Mouse (Mus musculus): ENCODE data around the gene Ankrd33b.

Gene Ankrd33b

DNA sequence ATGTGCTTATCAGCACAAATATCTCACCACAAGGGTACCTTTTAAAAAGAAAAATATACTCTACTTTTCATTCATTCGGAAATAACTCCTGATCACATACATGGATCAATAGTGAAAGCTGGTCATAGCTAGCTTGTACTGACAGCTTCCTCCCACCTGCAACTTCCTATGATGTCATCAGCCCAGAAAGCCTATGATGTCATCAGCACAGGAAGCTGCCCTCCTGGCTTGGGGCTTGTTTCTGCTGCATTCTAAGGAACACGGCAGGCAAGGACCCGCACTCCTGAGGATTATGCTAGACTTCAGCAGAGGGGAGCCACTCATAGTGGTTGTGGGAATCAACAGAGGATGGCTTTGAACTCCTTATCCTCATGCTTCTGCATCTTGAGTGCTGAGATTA lies 63.2 kb downstream of the Ankrd33b start:
- ATAC-seq (ENCODE audit: low TSS enrichment) = no peak

DNA sequence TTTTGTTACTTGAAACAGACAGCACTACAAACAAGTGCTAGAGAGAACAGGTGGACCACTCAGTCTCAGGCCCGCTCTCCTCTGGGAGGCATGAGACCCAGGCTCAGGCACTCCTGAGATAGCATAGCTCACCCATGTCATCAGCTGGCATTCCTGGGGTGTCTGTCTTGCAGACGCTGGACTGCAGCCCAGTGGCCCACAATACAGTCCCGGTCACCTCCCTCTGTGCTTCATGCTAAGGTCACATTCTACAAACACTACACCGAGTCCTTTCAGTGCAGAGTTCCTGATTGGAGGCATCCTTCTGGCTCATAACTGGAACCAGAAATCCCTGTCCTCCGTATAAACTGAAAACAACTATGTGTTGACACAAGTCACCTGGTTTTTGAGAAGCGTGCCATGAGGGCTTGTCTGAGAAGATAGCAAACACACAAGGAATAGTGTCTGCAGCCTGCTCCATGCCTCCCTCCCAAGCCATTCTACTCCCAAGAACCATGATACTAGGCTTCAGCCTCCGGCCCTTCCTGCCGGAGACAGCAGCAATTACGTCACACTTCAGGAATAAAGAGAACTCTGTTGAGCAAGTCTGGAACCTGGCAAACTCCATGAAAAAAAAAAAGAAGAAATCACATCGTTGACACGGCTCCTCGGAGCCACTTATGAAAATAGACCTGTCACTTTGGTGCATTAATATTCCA lies 65.1 kb downstream of the Ankrd33b start:
- no peak for ATAC-seq (ENCODE audit: low TSS enrichment)

DNA sequence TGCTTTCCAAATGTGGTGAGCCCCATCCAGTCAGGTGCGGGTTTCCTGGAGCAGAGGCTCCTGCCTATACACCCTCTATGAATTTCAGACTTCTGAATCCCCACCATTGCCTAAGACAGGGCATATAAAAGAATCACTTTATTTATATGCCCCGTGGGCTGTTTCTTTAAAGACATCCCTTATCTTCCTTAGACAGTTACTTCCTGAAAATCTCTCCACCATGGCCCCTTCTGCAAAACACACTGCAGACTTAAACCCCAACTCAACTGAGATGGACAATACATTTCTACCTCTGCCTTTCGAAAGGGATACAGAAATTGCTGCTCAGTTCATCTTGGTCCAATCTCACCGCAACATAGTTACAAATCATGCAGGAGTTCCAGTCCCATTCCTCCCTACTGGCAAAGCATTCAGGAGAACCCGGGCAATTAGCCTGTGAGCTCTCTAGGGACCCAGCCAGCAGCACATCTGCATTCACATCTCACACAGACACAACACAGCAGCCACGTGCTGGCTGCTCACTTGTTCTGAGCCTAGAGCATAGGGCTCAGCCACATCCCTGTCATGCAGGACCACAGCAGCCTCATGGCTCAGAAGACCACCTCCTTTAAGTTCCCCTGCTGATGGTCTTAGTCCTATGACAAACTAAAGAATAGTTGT lies 68.1 kb downstream of the Ankrd33b start:
- ATAC-seq (ENCODE audit: low TSS enrichment) = no peak

DNA sequence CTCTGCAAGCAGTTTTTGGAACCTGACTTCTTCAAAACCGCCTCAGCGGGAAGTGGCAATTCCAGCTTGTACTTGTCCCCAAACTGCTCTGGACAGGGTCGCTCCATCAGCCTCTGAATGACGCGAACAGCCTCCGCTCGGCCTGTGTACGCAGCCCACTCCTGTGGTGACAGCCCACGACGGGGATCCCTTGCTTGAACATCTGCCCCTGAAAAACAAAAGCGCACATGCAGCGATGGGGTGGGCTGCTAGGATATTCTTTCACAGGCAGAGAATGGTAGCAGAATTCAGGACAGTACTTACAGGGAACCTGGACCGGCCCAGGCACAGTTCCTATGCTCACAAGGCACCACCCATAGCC lies 69.8 kb downstream of the Ankrd33b start:
- ATAC-seq (ENCODE audit: low TSS enrichment) = peak; percentile 15; the same call in 1 of the 2 replicates

DNA sequence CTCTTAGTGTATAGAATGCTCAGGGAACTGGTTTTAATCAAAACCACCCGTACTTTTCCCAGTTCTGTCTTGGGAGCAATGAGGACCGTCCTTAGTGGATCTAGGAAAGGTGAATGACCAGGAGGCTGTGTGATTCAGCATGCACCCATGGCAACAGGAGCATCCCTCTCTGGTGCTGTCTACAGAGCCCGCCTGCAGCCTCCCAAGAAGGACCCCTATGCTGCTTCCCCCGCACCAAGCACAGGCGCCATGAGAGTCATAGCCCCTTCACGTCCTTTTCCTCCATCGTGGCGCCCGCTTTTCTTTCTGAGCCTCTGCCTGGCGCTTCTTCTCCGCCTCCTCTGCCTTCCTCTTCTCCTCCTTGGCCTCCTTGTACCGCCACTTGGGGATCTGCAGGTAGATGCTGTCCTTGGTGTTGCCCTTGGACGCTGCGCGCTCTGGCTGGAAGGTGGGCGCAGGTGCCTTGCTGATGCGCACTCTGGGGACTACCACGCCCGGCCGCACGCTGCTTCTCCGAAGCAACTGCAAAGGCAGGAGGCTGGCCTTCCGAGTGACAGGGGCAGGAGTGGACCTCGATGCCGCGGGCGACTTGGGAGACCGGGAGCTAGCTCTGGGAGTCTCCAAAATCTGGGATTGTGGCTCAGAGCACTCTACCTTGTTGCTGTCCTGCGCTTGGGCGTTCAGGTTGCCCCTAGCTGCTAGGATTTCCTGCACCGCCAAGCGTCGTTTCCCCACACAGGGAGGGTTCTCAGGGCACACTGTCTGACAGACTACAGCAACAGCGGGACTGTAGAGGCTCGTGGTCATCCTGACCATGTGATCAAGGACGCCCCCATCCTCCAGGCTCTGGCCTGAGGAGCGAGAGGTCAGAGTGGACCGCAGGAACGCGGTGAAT lies 70.4 kb downstream of the Ankrd33b start:
- no peak for ATAC-seq (ENCODE audit: low TSS enrichment)

DNA sequence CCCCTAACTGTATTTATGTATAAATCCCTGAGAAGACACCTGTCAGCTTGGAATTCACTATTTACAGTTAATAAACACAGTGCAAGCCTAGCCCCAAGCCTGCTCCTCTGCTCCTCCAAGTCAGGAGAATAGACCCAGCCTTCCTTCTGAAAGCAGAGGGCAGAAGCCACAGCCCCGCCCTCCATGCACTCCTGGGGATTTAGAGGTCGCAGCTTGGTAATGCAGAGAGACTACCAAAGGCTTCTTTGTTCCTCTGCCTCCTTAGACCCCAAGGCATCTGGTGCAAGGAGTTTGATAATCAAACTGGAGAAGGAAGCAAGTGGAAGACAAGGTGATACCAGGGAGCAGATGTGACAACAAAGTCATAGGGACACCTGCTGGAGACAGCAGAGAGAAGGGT lies 73.2 kb downstream of the Ankrd33b start:
- no peak for ATAC-seq (ENCODE audit: low TSS enrichment)

DNA sequence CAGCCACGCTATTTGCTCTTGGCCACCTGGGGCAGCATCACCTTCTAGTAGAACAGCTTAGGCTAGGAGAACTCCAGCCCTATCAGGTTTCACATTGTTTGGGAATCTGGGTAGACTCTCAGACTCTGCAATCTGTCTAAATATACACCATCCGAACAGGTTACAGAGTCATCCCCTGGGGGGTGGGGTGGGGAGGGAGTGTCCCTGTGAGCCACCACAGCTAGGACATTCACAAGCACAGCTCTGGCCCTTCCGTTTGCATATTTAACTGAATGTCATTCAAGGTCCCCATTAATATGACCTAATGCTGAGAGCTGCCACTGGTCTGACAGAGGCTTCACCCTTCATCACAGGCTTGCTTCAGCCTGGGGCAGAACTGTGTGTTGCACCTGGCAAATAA lies 74.9 kb downstream of the Ankrd33b start:
- ATAC-seq (ENCODE audit: low TSS enrichment) = no peak

DNA sequence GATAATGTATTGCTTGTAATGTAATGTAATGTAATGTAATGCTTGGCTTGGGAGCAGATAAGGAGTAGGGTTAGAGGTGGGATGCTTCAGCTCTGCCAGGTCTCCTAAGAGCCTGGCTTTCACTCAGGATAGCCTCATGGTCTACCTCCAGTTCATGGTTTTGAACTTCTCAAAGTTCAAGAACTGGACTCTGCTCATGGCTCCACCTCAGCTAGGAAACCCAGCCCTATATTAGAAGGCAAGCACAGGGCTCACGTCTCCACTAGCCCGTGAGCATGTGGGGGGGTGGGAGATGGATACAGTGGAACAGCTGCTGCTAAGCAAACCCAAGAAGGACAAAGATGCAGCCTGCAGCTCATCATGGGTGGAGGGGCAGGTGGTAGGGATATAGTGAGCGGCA lies 81.8 kb downstream of the Ankrd33b start:
- ATAC-seq (ENCODE audit: low TSS enrichment) = peak; percentile 7; the same call in 1 of the 2 replicates

DNA sequence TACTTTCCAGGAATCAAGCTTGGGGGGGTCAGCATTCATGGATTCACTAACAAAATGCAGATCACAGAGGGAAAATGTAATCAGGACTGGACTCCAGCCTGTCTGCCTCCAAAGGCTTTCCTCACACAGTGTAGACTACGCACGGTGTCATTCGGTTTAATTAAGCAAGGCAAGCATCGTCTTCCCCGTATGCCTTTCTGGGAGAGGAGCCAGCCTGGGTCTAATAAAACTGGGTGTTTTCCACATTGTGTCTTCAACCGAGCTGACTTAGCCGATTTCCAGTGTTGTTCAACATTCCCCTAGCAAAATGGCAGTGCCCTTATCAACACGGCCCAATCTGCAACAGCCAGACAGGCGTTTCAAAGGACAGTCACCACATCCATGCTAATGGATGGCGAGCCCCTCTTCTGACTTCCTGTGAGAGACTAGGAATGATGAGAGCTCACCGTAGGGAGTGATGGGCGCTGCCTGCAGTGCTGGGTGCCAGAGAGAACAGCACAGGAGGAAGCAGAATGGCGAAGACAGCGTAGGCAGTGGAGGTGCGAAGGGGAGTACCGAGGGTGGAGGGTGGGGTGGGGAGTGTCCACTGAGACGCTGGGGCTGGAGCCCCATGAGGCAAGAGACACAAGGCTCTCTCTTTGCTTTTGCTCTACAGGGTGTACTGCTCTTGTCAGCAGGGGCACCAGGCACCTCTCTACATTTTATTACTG lies 82.4 kb downstream of the Ankrd33b start:
- peak; percentile 67 for ATAC-seq (ENCODE audit: low TSS enrichment)

DNA sequence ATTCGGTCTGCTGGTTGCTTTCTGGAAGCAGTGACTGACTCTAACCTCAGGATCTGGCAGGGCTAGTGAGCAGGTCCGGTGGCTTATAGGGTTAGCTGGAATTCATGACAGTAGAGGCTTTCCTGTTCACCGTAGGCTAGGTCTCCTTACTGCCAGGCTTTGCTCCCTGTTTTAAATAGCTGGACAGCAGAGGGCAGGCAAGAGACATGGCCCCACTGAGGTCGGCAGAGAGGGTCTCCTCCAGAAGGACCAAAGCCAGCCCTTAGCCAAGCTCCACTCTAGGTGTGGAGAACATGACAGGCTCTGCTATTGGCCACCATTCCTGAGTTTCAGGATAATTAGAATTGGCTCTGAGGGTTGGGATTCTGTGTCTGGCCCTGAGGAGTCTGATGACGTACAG lies 83.4 kb downstream of the Ankrd33b start:
- no peak for ATAC-seq (ENCODE audit: low TSS enrichment)

DNA sequence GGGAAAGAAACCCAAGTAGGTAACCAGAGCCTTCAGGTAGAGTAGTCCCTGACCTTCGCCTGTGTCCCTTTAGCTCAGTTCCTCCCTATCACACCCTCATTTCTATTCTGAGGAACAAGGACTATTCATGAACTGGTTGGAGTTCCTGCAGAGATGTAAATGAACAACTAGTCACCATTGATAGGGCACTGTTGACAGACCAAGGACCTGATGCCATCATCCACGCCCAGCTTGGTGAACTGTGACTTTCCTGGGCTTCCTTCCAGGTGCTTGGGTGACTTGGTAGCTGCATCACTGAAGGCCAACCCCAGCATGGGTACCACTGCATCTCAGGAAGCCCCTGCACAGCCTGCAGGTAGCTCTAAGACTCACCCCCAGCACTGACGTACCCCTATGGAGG lies 85.2 kb downstream of the Ankrd33b start:
- ATAC-seq (ENCODE audit: low TSS enrichment) = no peak

DNA sequence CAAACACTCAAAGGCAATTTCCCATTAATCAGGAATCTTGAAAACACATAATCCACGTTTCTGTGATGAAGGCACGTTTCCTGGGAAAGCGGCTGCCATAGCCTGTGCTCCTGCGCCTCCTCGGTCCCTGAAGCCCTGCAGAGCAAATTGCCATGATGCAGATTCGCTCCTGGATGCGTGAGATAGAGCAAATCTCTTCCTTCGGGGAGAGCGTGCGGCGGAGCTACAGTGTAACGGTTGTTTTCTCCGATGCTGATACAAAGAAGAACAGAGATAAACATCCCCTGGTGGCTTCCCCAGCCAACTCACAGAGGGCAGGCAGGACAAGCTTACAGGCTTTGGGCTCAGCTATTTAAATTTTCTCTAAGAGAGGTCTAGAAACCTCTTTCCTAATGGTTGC lies 85.7 kb downstream of the Ankrd33b start:
- no peak for ATAC-seq (ENCODE audit: low TSS enrichment)

DNA sequence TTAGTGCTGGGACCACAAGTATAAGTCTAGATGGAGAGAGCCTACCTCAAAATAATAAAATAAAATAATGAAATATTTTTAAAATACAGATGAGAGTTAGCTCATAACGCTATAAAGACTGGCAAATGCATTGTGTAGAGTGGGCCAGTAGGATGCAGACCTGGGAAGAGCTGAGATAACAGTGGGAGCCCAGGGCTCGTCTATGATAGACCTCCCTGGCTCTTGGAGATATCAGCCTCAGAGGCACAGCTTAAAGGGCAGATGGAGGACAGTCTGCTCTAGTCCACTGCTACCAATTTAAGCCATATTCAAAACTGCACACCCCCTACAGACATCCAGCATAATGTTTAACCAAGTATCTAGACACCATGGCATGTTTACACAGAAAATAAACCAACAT lies 86.8 kb downstream of the Ankrd33b start:
- ATAC-seq (ENCODE audit: low TSS enrichment) = no peak

DNA sequence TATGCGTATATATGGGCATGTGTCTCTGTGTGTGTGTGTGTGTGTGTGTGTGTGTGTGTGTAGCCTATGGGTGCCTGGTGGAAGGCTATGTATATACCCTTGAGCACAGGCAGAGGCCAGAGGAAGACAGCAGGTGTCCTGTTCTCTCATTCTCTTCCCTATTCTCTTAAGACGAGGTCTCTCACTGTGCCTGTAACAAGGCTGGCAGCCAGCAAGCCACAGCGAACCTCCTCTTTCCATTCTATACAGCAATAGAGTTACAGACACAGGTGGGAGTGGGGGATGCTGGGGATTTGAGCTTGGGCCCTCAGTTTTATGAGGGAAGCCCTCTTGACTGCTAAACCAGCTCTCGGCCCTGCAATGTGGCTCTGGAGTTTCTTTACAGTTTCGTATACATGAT lies 87.5 kb downstream of the Ankrd33b start:
- no peak for ATAC-seq (ENCODE audit: low TSS enrichment)

DNA sequence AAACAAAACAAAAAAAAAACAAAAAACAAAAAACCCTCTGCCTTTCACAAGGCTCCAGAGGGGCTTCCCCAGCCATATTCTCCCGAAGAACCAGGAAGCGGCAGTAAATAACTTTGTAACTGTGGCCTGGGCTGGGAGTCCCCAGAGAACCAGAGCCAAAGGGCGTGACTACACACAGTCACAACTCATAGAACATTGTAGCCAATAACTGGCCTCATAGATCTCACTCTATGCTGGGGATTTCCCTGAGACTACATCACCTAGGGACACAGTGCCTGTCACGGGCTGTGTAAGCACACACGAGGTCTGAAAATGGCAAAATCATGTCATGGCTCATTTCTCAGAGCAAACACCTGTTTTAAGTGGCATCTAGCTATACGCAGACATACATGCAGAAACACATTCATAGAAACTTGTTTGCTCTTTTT lies 87.9 kb downstream of the Ankrd33b start:
- ATAC-seq (ENCODE audit: low TSS enrichment) = no peak

DNA sequence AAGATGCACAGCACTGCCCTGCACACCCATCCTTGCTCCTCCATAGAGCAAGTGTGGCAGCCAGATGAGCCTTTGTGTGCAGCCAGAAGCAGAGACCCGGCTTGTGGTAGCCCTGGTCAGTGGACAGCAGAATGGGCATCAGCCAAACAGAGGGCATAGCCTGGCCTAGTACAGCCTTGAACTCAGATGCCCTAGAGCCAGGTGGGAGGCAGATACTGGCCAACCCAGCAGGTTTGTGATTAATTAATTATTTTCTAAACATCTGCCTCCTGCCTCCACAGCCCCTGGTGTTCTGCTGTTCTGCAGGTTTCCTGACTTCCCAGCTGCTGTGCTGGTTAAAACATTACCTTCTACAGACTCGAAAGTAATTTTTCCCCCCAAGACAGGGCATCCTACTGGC lies 88.4 kb downstream of the Ankrd33b start:
- no peak for ATAC-seq (ENCODE audit: low TSS enrichment)

DNA sequence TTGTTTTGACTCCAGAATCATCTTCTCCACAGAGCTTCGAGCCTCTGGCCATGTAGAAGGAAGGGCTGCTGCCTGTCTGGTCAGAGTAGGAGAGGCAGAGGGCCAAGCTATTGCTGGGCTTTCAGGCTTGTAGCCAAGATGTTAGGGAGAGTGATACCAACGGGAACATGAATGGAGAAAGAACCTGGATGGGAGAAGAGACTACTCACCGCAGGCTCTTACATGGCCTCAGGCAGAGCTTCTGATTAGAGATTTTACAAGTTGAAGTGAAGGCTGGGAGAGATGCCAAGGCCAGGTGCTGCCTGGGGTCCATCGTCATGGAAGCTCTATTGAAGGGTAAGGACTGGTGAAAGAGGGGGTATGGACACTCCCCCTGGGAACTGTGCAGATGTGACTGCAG lies 89.4 kb downstream of the Ankrd33b start:
- no peak for ATAC-seq (ENCODE audit: low TSS enrichment)

DNA sequence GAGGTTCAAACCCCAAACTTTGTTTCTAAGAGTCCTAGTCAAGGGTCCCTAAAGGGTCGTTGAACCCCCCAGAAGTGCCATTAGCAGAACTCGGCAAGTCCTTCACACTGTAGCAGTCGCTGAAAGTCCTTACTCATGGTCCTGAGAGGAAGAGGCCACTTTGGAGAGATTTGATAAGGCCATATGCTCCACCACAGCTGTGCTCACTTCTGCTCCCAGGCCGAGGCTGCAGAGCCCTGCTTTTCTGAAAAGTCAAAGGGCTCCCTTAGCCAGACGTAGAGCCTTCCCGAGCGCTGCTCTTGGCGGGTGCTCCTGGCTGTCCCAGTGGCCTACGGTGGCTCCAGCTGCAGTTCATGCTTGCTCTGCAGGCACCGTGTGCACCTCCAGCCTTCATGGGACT lies 94.0 kb downstream of the Ankrd33b start:
- no peak for ATAC-seq (ENCODE audit: low TSS enrichment)

DNA sequence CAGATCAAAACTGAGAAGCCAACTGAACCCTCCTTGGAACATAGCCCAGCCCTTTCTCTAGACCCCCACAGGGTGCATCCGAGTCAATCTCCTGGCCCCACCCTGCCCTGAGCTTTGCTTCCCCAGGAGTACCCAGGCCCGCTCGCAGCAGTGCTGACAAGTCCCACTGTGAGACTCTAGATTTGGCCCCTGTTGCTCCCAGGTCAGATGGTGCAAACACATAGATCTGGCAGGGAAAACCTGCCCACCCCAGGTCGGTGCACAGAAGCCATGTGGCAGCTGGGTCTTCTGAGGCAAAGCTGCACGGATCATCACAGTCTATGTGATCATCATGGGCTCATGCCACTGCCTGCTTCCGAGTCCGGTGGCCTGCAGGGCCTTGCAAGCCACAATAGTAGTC lies 94.8 kb downstream of the Ankrd33b start:
- ATAC-seq (ENCODE audit: low TSS enrichment) = no peak

DNA sequence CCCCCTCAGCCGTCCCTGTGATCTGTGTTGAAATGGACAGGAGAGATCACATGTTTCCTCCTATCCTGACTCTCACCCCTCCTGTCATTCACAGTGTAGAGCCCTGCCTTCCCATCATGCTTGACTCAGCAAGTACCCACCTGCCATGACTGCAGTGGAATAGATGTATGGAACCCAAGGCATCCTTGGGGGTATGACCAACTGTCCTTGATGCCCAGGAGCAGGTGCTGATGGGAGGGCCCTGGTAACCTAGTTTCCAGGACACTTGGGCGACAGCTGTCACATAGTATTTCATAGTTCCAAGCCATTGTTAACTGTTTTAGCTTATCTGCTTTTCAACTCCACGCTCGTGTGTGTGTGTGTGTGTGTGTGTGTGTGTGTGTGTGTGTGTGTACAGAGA lies 98.0 kb downstream of the Ankrd33b start:
- ATAC-seq (ENCODE audit: low TSS enrichment) = no peak

DNA sequence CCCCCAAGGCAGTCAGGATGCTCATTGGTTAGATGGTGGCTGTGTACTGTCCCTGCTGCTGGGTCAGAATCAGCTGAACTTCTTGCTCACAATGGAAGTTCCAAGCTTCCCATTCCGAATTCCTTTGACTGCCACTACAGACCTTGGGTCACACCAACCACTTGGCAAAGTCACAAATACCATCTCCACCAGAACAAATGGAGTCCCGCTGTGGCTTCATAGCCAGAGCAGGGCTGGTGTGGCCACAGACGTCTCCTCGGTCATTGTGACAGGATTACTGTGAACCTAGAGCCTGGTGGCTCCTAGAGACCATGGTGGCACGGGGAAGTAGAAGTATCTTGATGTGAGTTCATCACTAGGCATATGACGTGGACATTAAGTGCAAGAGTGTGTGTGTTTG lies 99.4 kb downstream of the Ankrd33b start:
- ATAC-seq (ENCODE audit: low TSS enrichment) = no peak

DNA sequence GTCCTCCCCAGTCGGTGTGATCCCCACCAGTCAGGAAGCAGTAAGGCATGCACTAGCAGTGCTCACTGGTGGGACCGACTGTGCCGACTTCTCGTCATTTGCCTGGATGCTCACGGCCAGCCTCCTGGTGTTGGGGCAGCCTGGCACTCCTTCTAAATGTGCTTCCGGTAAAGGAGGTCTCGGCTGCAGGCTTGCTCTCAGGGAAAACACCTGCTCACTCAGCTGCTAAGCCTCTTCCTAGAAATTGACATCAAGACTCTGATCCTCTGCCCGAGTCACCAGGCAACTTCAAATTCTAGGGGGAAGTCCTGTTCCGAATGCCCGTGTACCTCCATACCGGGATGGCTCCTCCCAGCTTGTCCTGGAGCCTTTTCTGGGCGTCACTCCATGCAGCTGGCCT lies 101.7 kb downstream of the Ankrd33b start:
- ATAC-seq (ENCODE audit: low TSS enrichment) = no peak
